Mouse (Mus musculus) hindbrain, embryonic 10.5 days (tissue): ENCODE data around the gene Gm49450. TPM values are rescaled to one million over a fixed set of nuclear protein-coding genes. Genes with fewer than 3 reads are reported as not detected.

Experiments used
- DNase-seq: peaks from one replicate; pipeline ENCODE4 v3.0.0-alpha.2; 2017; ENCODE audit warnings: low spot score
- H3K27ac ChIP-seq: fragments of 300-500 bp; sonication (generic); 2 replicates; pipeline ENCODE4 v1.5.1; 2016; ENCODE audit warnings: mild to moderate bottlenecking, moderate library complexity
- H3K27me3 ChIP-seq: fragments of 300-500 bp; sonication (generic); 2 replicates; pipeline ENCODE4 v1.6.1; 2016; ENCODE audit warnings: mild to moderate bottlenecking; ENCODE audit not compliant: poor library complexity, insufficient read depth, severe bottlenecking
- H3K36me3 ChIP-seq: fragments of 300-500 bp; sonication (generic); 2 replicates; pipeline ENCODE4 v1.6.1; 2016; ENCODE audit warnings: mild to moderate bottlenecking, moderate library complexity
- H3K4me1 ChIP-seq: fragments of 300-500 bp; sonication (generic); replicated peaks from 2 replicates; pipeline ENCODE4 v1.6.1; 2016; ENCODE audit warnings: mild to moderate bottlenecking
- H3K4me3 ChIP-seq: fragments of 300-500 bp; sonication (generic); 2 replicates; pipeline ENCODE4 v1.5.1; 2016; ENCODE audit warnings: mild to moderate bottlenecking, moderate library complexity
- H3K9me3 ChIP-seq: fragments of 300-500 bp; sonication (generic); 2 replicates; pipeline ENCODE4 v1.6.1; 2016; ENCODE audit warnings: mild to moderate bottlenecking, moderate library complexity
- WGBS: fragments of 180-500 bp; shearing (Covaris S2); methylation state at CpG from one replicate; pipeline ENCODE4 v1.1.7; 2016; 5-methylcytosine and 5-hydroxymethylcytosine counted together
- polyA plus RNA-seq: library from polyadenylated mRNA; unstranded; fragments of >200 nt; fragmentation: Nextera tagmentation; extraction: Ambion mirVana; gene quantifications from 2 replicates; pipeline ENCODE4 v1.2.1, GENCODE M21; 2016

Gm49450 gene
- polyA plus RNA-seq, 1 experiment from 2014 or later = not detected

DNA sequence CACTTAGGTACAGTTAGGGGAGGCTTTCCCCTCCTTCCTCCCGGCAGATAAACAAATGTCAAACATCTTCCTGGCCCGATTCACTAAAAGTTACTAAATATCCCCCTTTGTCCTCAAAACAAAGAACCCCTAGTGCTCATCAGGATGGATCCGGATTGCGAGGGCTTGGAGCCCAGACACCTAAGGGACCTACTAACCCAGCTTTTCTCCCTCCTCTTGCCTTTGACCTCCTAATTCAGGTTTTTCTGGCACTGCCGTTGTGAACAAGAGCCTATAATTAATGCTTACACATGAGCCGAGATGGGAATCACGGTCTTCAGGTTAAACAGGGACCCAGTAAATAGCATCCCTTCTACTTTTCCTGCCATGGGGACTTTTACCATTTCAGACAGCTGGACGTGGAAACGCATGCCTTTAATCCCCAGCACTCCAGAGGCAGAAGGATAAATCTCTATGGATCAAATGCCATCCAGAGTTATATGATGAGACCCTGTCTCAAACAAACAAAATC is 38.2 kb upstream of the Gm49450 start:
- H3K27ac ChIP-seq = peak overlapping the region; percentile 95
- DNase-seq = no peak
- peak overlapping the region; percentile 53 for H3K4me3 ChIP-seq
- no peaks in the 10 kb centered on the region for H3K9me3 ChIP-seq
- peaks cover 72% of the 10 kb centered on the region for H3K4me1 ChIP-seq
- peaks cover 12% of the 10 kb centered on the region for H3K36me3 ChIP-seq
- H3K27me3 ChIP-seq = no peaks in the 10 kb centered on the region
- whole genome bisulfite sequencing = 10% methylated on average over 9 of the region's 9 CpGs

DNA sequence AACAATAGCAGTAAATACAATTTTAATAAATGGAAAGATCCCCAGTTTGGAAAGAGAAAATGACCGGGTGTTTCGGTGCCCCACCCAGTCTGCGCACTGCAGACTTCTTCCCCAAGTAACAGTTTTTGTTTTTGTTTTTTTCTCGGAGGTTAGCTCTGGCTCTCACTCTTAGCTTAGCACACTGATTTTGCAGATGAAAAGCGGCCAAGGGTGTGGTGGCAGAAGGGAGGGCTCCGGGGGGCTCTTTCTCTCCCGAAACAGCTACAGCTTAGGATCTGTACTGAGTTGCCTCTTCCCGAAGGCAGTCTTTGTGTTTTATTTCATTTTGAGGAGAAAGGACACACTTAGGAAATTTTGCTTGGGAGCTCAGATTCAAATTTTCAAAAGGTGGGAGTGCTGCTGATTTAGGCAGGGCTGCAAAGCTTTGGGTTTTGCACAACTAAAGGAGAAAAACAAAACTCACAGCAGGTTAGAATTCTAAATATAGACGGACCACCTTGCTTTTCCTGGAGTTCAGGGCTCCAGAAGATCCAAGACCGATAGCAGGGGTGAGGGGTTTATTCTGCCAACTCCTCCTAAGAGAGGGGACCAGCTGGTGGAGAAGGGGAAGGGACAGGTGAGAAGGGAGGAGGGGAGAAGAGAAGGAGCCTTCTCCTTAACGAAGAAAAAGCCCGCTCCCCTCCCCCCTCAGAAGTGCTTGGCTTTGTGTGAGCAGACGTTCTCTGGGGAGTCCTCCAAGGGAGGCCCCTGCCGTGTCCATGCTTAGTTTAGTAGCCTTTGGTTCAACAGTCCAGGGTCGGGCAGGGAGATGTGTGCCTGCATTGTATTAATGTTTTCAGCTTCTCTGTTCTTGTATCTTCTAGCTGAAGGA is 37.6 kb upstream of the Gm49450 start:
- 13% methylated on average over 15 of the region's 15 CpGs for WGBS
- peak; percentile 54 for DNase-seq
- Histone ChIP-seq H3K27ac (peak overlapping the region; percentile 95), H3K36me3 (peaks cover 12% of the 10 kb centered on the region), H3K4me1 (peaks cover 79% of the 10 kb centered on the region), H3K4me3 (peak overlapping the region; percentile 53), H3K9me3 (no peaks in the 10 kb centered on the region), H3K27me3 (no peaks in the 10 kb centered on the region)

DNA sequence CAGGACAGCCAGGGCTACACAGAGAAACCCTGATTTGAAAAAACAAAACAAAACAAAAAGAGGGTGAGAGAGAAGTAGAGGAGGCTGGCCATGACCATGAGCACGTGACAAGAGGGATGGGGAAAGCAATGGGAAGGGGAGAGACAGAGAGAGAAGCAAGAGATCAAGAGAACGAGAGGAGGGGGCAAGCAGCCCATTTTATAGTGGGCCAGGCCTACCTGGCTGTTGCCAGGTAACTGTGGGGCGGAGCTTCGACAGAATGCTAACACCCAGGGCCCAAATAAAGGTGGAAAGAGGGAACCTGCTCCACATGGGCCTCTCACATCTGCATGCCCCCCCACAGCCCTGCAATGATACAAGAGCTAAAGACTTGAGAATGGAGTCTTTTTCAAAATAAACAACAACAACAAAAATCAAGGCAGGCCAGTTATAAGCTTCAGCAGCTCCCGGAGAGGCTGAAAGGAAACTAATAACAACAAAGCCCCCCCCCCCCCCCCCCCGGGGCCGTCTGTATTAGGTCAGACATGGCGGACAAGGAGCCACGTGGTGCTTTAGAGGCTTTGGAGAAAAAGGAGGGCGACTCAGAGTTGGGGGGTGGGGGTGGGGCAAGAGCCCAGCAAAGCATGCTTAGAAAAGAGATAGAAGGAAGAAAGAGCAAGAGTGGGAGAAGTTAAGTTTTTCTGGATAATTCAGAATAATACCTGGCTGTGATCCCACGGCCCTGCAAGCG is 36.5 kb upstream of the Gm49450 start:
- peak overlapping the region; percentile 53 for H3K4me3 ChIP-seq
- DNase-seq = peak; percentile 35
- no peaks in the 10 kb centered on the region for H3K27me3 ChIP-seq
- H3K36me3 ChIP-seq = peaks cover 12% of the 10 kb centered on the region
- 25% methylated on average over 12 of the region's 12 CpGs for WGBS
- H3K9me3 ChIP-seq = no peaks in the 10 kb centered on the region
- peak overlapping the region; percentile 95 for H3K27ac ChIP-seq
- H3K4me1 ChIP-seq = peaks cover 89% of the 10 kb centered on the region

- H3K36me3 ChIP-seq = peaks cover 12% of the 10 kb centered on the region
- H3K27me3 ChIP-seq = no peaks in the 10 kb centered on the region
- no peak for DNase-seq
- H3K27ac ChIP-seq = peak overlapping the region; percentile 95
- 67% methylated on average over 3 of the region's 3 CpGs for WGBS
- H3K4me1 ChIP-seq = peaks cover 99% of the 10 kb centered on the region
- no peaks in the 10 kb centered on the region for H3K9me3 ChIP-seq
- H3K4me3 ChIP-seq = peak overlapping the region; percentile 59
Measured at GRCm38 (mm10) chr15:98988787-98989186, 35.4 kb upstream of the Gm49450 start.

GRCm38 (mm10) chr15:98987661-98988181 is 34.4 kb upstream of the Gm49450 start:
- peak overlapping the region; percentile 95 for H3K27ac ChIP-seq
- H3K36me3 ChIP-seq = peaks cover 12% of the 10 kb centered on the region
- H3K4me1 ChIP-seq = peaks cover 99% of the 10 kb centered on the region
- peak overlapping the region; percentile 59 for H3K4me3 ChIP-seq
- no peak for DNase-seq
- 31% methylated on average over 8 of the region's 8 CpGs for WGBS
- no peaks in the 10 kb centered on the region for H3K9me3 ChIP-seq
- H3K27me3 ChIP-seq = no peaks in the 10 kb centered on the region

GRCm38 (mm10) chr15:98987077-98987630 is 33.8 kb upstream of the Gm49450 start:
- no peaks in the 10 kb centered on the region for H3K9me3 ChIP-seq
- H3K36me3 ChIP-seq = peaks cover 12% of the 10 kb centered on the region
- DNase-seq = peak; percentile 64
- peaks cover 99% of the 10 kb centered on the region for H3K4me1 ChIP-seq
- WGBS = 6% methylated on average over 7 of the region's 7 CpGs
- peak overlapping the region; percentile 95 for H3K27ac ChIP-seq
- peak overlapping the region; percentile 59 for H3K4me3 ChIP-seq
- no peaks in the 10 kb centered on the region for H3K27me3 ChIP-seq

DNA sequence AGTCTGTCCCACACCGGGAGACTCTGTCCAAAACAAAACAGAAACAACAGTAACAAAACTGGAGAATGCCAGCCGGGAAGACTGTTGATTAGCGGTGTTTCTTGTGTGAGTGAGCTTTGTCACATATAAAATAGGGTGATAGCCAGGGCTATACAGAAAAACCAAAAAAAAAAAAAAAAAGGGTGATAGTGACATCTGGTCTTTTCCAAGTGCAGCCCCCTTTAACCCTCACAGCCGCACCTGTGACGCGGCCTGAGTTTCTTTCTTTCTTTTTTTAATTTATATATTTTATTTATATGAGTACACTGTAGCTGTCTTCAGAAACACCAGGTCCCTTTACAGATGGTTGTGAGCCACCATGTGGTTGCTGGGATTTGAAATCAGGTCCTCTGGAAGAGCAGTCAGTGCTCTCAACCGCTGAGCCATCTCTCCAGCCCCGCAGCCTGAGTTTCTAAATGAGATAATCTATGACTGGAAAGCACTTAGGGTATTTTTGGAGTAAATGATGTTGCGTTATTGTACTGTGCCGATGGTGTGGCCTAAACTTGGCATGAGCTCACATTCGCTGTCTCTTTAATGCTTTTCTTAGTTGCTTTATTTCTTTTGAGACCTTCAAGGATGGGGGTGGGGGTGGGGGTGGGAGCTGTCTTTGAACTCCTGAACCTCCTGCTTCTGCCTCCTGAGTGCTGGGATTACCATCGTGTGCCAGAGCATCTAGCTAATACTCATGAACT is 32.8 kb upstream of the Gm49450 start:
- H3K4me3 ChIP-seq = peak overlapping the region; percentile 59
- peak overlapping the region; percentile 95 for H3K27ac ChIP-seq
- peaks cover 98% of the 10 kb centered on the region for H3K4me1 ChIP-seq
- WGBS = 23% methylated on average over 12 of the region's 12 CpGs
- no peaks in the 10 kb centered on the region for H3K9me3 ChIP-seq
- peak; percentile 40 for DNase-seq
- peaks cover 12% of the 10 kb centered on the region for H3K36me3 ChIP-seq
- H3K27me3 ChIP-seq = no peaks in the 10 kb centered on the region

DNA sequence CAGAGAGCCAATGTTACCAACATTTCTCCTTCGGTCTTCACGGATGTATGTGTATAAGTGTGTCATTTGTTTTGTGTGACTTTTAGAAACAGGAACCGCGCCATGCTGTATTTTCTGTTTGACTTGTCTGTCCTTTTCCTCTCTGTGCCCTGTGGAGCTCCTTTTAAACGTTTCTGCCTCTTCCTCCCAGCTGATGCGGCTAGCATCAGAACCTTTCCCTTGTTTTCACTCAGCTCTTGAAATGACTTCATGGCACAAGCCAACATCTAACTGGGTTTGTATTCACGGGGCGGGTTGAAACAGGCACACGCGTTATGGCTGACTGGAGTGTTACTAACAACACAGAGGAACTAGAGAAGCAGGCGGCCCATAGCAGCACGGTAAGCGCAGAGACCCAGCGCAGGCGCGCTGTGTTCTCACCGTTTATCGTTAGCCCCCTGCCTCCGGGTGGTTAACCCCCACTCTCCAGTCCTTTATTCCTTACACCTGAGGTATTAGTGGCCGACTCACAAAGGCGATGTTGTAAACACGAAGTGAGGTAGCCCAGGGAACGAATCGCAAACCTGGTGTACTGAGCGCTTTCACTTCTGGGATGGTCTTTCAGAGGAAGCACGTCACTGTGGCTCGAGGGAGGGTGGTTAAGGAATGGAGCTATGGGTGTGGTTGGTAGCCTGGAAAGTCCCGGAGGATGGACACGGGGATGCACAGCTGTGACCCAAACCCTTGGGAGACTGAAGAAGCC is 32.1 kb upstream of the Gm49450 start:
- 3% methylated on average over 29 of the region's 29 CpGs for WGBS
- no peaks in the 10 kb centered on the region for H3K9me3 ChIP-seq
- peak overlapping the region; percentile 59 for H3K4me3 ChIP-seq
- no peaks in the 10 kb centered on the region for H3K27me3 ChIP-seq
- H3K4me1 ChIP-seq = peaks cover 92% of the 10 kb centered on the region
- peak; percentile 75 for DNase-seq
- peaks cover 12% of the 10 kb centered on the region for H3K36me3 ChIP-seq
- H3K27ac ChIP-seq = peak overlapping the region; percentile 95

DNA sequence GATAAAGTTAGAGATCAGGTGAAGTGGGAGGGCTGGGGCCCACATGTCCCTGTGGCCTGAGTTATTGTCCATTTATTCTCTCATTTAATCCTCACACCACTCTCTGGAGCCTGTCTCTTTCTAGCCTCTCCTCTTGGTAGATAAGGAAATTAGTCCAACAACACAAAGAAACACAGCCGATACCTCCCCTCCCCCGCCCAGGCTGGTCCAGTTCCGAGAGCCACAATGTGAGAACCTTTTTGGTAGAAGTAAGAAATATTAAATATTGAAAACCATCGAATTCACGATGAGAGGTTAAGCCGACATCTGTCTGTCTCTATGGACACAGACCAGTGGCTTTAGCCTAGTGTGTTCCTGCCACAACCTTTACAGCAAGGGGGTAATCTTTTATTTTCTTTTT is 31.3 kb upstream of the Gm49450 start:
- H3K4me1 ChIP-seq = peaks cover 92% of the 10 kb centered on the region
- DNase-seq = no peak
- H3K27me3 ChIP-seq = no peaks in the 10 kb centered on the region
- peak overlapping the region; percentile 59 for H3K4me3 ChIP-seq
- WGBS = 28% methylated on average over 6 of the region's 6 CpGs
- peak overlapping the region; percentile 95 for H3K27ac ChIP-seq
- H3K9me3 ChIP-seq = no peaks in the 10 kb centered on the region
- peaks cover 12% of the 10 kb centered on the region for H3K36me3 ChIP-seq

DNA sequence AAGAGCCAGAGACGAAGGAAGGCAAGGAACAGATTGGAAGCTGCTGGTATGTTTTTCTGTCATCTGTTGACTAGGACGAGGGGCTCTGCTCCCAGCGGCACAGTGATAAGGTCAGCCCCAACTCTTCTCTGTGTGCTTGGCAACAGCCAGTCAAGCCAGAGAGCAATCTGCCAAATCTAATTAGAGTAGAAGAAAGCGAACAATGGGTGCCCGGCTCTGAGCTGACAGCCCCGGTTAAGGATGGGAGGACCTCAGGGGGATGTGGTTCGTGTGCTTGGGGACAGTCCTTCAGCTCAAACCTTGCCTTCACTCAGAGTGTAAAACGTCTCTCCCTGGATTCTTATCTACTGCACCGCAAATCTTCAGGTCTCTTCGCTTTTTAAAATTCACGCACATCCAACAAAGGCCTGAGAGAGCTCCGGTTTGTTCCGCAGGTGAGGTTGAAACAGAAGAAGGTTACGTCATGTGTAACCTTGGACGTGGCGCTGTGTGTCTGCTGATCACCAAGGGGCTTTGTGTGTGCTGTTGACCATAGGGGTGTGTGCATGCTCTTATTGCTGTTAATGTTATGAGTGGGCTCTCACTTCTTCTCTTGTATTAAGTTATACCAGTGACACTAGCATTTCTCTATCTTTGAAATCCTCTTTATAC is 30.2 kb upstream of the Gm49450 start:
- Histone ChIP-seq H3K27me3 (no peaks in the 10 kb centered on the region), H3K36me3 (peaks cover under 1% of the 10 kb centered on the region; the same call in 1 of the 2 replicates), H3K27ac (peak overlapping the region; percentile 95), H3K4me3 (peak overlapping the region; percentile 59), H3K4me1 (peaks cover 91% of the 10 kb centered on the region), H3K9me3 (no peaks in the 10 kb centered on the region)
- 26% methylated on average over 16 of the region's 16 CpGs for WGBS
- DNase-seq = peak; percentile 80

GRCm38 (mm10) chr15:98982100-98982499 is 28.7 kb upstream of the Gm49450 start:
- peak overlapping the region; percentile 95 for H3K27ac ChIP-seq
- H3K36me3 ChIP-seq = no peaks in the 10 kb centered on the region
- 76% methylated on average over 6 of the region's 6 CpGs for WGBS
- no peak overlapping the region for H3K4me3 ChIP-seq
- no peaks in the 10 kb centered on the region for H3K27me3 ChIP-seq
- peaks cover 91% of the 10 kb centered on the region for H3K4me1 ChIP-seq
- H3K9me3 ChIP-seq = no peaks in the 10 kb centered on the region
- no peak for DNase-seq
